8 mouse cellular contexts compared by ENCODE assay signal in the genomic region with DNA sequence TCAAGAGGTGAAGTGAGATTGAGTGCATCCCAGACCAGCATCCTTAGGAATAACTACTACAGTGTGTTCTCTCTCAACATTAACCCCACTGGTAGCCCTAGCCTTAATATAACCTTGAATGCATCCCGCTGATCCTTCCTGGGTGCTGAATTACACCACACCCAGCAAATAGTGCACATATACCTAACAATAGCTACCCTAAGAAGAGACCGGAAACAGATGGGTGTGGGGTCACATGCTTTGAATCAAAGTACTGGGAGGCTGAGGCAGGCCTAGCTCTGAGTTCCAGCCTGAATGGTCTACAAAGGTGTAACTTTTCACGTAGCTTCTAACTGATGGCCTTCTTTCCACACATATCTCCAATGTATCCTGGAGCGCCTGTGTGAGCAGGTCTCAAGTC. TPM values are rescaled to one million over a fixed set of nuclear protein-coding genes. Genes with fewer than 3 reads are reported as not detected.
DNase-seq lines count a peak whose midpoint lies in the region; ATAC-seq and TF ChIP-seq lines count a peak whose summit lies in the region.

No protein-coding gene starts in this region.

- peaks cover 17 to 28% of the 10 kb centered on the region in 2 experiments for H3K4me1 ChIP-seq in heart, embryonic 14.5 days (ENCODE audit: control insufficient read depth in 2 of 2, insufficient read depth in 2 of 2, low read length in 2 of 2)
- peaks cover 14% of the 10 kb centered on the region; the same call in 1 of the 2 replicates for H3K4me1 ChIP-seq in forebrain, postnatal 0 days (ENCODE audit: insufficient read depth)

- H3K9me3 ChIP-seq in heart, embryonic 14.5 days (ENCODE audit: control insufficient read depth, low read length): no peaks in the 10 kb centered on the region
- no peaks in the 10 kb centered on the region for H3K9me3 ChIP-seq in forebrain, postnatal 0 days (ENCODE audit: low read length)

- WGBS in heart, embryonic 14.5 days: 100% methylated on average over 4 of the region's 4 CpGs
- WGBS in forebrain, postnatal 0 days: 98% methylated on average over 4 of the region's 4 CpGs
- WGBS in macrophage (ENCODE audit: missing documents): 94% methylated on average over 4 of the region's 4 CpGs

- no peak for TF ChIP-seq CTCF in forebrain, postnatal 0 days (IDR thresholded peaks at IDR 0.05; ENCODE audit: low read depth)

- H3K79me2 ChIP-seq in macrophage (ENCODE audit: inconsistent target): peaks cover 8% of the 10 kb centered on the region; the same call in 1 of the 2 replicates

- peak overlapping the region in 1 of 2 experiments; percentile 91; a peak in 1 of 4 replicates for H3K27ac ChIP-seq in heart, embryonic 14.5 days (replicated peaks in 1 of 2; ENCODE audit: control insufficient read depth in 1 of 2, insufficient read depth in 1 of 2, low read depth in 2 of 2, low read length in 2 of 2)
- peak overlapping the region; percentile 99 for H3K27ac ChIP-seq in forebrain, postnatal 0 days (ENCODE audit: low read depth, low read length)
- H3K27ac ChIP-seq in macrophage: peak overlapping the region; percentile 91; the same call in 1 of the 2 replicates

- no peaks in the 10 kb centered on the region for H3K36me3 ChIP-seq in heart, embryonic 14.5 days (ENCODE audit: control insufficient read depth, insufficient read depth, low read length)
- H3K36me3 ChIP-seq in forebrain, postnatal 0 days (ENCODE audit: insufficient read depth): no peaks in the 10 kb centered on the region
- H3K36me3 ChIP-seq in macrophage (ENCODE audit: inconsistent target): no peaks in the 10 kb centered on the region

- DNase-seq in heart, adult 9 months (ENCODE audit: low spot score in 2 of 2): no peak
- DNase-seq in ES-CJ7 (ENCODE audit: low read depth, low spot score): peak; percentile 97
- no peak for DNase-seq in forebrain, postnatal 0 days
- DNase-seq in left cerebral cortex, adult 11 months (ENCODE audit: low spot score): no peak
- DNase-seq in urinary bladder, postnatal 25 days (ENCODE audit: low spot score): no peak
- DNase-seq in gastrocnemius, postnatal 10 days: no peak

- no peak for ATAC-seq in heart, embryonic 14.5 days (ENCODE audit: insufficient number of reproducible peaks, insufficient read depth, low FRiP score, low read depth)
- ATAC-seq in forebrain, postnatal 0 days: no peak

- H3K9ac ChIP-seq in heart, embryonic 14.5 days (ENCODE audit: low read length): peak overlapping the region; percentile 91; the same call in 1 of the 2 replicates
- peak overlapping the region; percentile 74; the same call in 1 of the 2 replicates for H3K9ac ChIP-seq in forebrain, postnatal 0 days

- H3K4me2 ChIP-seq in heart, embryonic 14.5 days (ENCODE audit: low read length): peak overlapping the region; percentile 76
- H3K4me2 ChIP-seq in forebrain, postnatal 0 days (ENCODE audit: low read depth): peak overlapping the region; percentile 60

- H3K4me3 ChIP-seq in heart, embryonic 14.5 days (ENCODE audit: control insufficient read depth in 1 of 2, insufficient read depth in 1 of 2, low read depth in 1 of 2, low read length in 2 of 2): peak overlapping the region in 1 of 2 experiments; percentile 54; a peak in 1 of 4 replicates
- H3K4me3 ChIP-seq in forebrain, postnatal 0 days (ENCODE audit: low read depth, low read length): no peak overlapping the region; the same call in 1 of the 2 replicates
- H3K4me3 ChIP-seq in macrophage (ENCODE audit: inconsistent target): peak overlapping the region; percentile 81; the same call in 1 of the 2 replicates

- H3K27me3 ChIP-seq in heart, embryonic 14.5 days (ENCODE audit: control insufficient read depth, insufficient read depth, low read length): no peaks in the 10 kb centered on the region
- H3K27me3 ChIP-seq in forebrain, postnatal 0 days (ENCODE audit: insufficient read depth, low read length): no peaks in the 10 kb centered on the region

RNA-seq across cellular contexts. Expression of a gene that starts 37.8 kb away (rescaled TPM):
- 788 and 789 TPM in 2 replicates for polyA plus RNA-seq in heart, embryonic 14.5 days (2014; fragmentation: Nextera tagmentation; extraction: Ambion mirVana)
- total RNA-seq in forebrain, postnatal 0 days (2014; rRNA removed): 1,921 and 1,968 TPM in 2 replicates
- 1,724 and 1,908 TPM in 2 replicates for polyA plus RNA-seq in forebrain, postnatal 0 days (2015; fragmentation: Nextera tagmentation; extraction: Ambion mirVana)
- total RNA-seq in macrophage (2018; cell fraction: chromatin; rRNA removed): 100 to 1,000 TPM in 1 of 26 experiments, 10 to 100 TPM in 25; 14.8 to 195 (median 44.0) TPM
- total RNA-seq in macrophage (2018; cell fraction: cytosol; rRNA removed): 100 to 1,000 TPM; 533 to 930 (median 702) TPM
- 100 to 1,000 TPM; 100 to 475 (median 211) TPM for total RNA-seq in macrophage (2018; cell fraction: nucleus; rRNA removed)
- polyA plus RNA-seq in macrophage (2018): 808 to 1,710 TPM (median 1,042 TPM) in 3 replicates
- 100 to 1,000 TPM; 358 to 428 TPM for total RNA-seq in gastrocnemius, postnatal 10 days (2021)
